Mouse (Mus musculus): Measurements from ENCODE around the gene C87436. TPM values are rescaled to one million over a fixed set of nuclear protein-coding genes. Genes with fewer than 3 reads are reported as not detected.

C87436 gene
- total and polyA plus RNA-seq, 3 experiments, result 11.6 to 18.5 TPM; not detected in 1

GRCm38 (mm10) chr6:86487358-86488148 is 49.4 kb downstream of the C87436 start (continued):
- TF ChIP-seq ZMIZ1 (IDR thresholded peaks at IDR 0.05; ENCODE audit: low read depth, low read length), result peak; percentile 86

- Histone ChIP-seq H3K27me3 (ENCODE audit: control insufficient read depth in 1 of 2, insufficient read depth in 2 of 2, low read length in 2 of 2) (no peaks in the 10 kb centered on the region), H3K79me2 (ENCODE audit: control insufficient read depth, insufficient read depth, low read length, poor library complexity) (peaks cover 4% of the 10 kb centered on the region; the same call in 1 of the 2 replicates), H3K27ac (ENCODE audit: control insufficient read depth, low read depth, low read length) (peak overlapping the region; percentile 98), H3K4me3 (ENCODE audit: control insufficient read depth in 1 of 2, insufficient read depth in 1 of 2, low read depth in 2 of 2, low read length in 2 of 2) (peak overlapping the region; percentile 51 to 68), H3K9me3 (replicated peaks; ENCODE audit: insufficient read depth, low read length) (no peaks in the 10 kb centered on the region), H3K4me1 (ENCODE audit: control insufficient read depth in 1 of 2, insufficient read depth in 2 of 2, low read length in 2 of 2) (peaks cover 6 to 10% of the 10 kb centered on the region in 2 experiments; a peak in 3 of 4 replicates), H3K9ac (ENCODE audit: control insufficient read depth, low read depth, low read length, poor library complexity, severe bottlenecking) (peak overlapping the region; percentile 88), H3K36me3 (ENCODE audit: control insufficient read depth in 1 of 2, insufficient read depth in 2 of 2, low read length in 2 of 2) (peaks cover 0 to 13% of the 10 kb centered on the region in 2 experiments; a peak in 2 of 4 replicates)
- TF ChIP-seq E2F4 (IDR thresholded peaks at IDR 0.05; ENCODE audit: borderline replicate concordance, low read depth, low read length), result no peak
- no peak for TF ChIP-seq EP300 (IDR thresholded peaks at IDR 0.05; ENCODE audit: low read depth in 1 of 2, low read length in 2 of 2)
- no peak for TF ChIP-seq ZC3H11A (IDR thresholded peaks at IDR 0.05; ENCODE audit: low read depth, low read length)
- no peak for TF ChIP-seq KAT2A (conservative IDR thresholded peaks at IDR 0.05; ENCODE audit: low read depth, low read length)
- peak; percentile 50; the same call in 1 of the 2 replicates for TF ChIP-seq POLR2AphosphoS5 (IDR thresholded peaks at IDR 0.05; ENCODE audit: borderline replicate concordance, low read depth, low read length)
- 0 out of 2 replicates have a peak, but pooled peaks have one; percentile 25 for TF ChIP-seq TCF12 (IDR thresholded peaks at IDR 0.05; ENCODE audit: low read depth, low read length)
- TF ChIP-seq POLR2A (IDR thresholded peaks at IDR 0.05; ENCODE audit: control insufficient read depth in 1 of 2, insufficient read depth in 1 of 2, low read depth in 1 of 2, low read length in 2 of 2, poor library complexity in 1 of 2), result peak in 1 of 2 experiments; percentile 16; a peak in 1 of 4 replicates
- no peak for DNase-seq (ENCODE audit: low read depth, low spot score)
Observed at GRCm38 (mm10) chr6:86488149-86488485, 49.9 kb downstream of the C87436 start.

GRCm38 (mm10) chr6:86489945-86490344 is 51.8 kb downstream of the C87436 start:
- TF ChIP-seq MAX (IDR thresholded peaks at IDR 0.05; ENCODE audit: low read length), result no peak
- no peak for TF ChIP-seq GABPA (IDR thresholded peaks at IDR 0.05; ENCODE audit: low read depth, low read length)
- no peak for TF ChIP-seq E2F4 (IDR thresholded peaks at IDR 0.05; ENCODE audit: borderline replicate concordance, low read depth, low read length)
- TF ChIP-seq NRF1 (IDR thresholded peaks at IDR 0.05; ENCODE audit: insufficient read depth, low read depth, low read length, poor library complexity, severe bottlenecking), result no peak
- no peak for TF ChIP-seq KAT2A (conservative IDR thresholded peaks at IDR 0.05; ENCODE audit: low read depth, low read length)
- no peak for TF ChIP-seq MXI1 (IDR thresholded peaks at IDR 0.05; ENCODE audit: low read depth, low read length)
- no peak for TF ChIP-seq POLR2AphosphoS2 (IDR thresholded peaks at IDR 0.05; ENCODE audit: low read length)
- TF ChIP-seq UBTF (IDR thresholded peaks at IDR 0.05; ENCODE audit: borderline replicate concordance, insufficient read depth, low read depth, low read length), result no peak
- TF ChIP-seq POLR2A (IDR thresholded peaks at IDR 0.05; ENCODE audit: control insufficient read depth in 1 of 2, insufficient read depth in 1 of 2, low read depth in 1 of 2, low read length in 2 of 2, poor library complexity in 1 of 2), result no peak
- no peak for TF ChIP-seq ZKSCAN1 (IDR thresholded peaks at IDR 0.05; ENCODE audit: low read depth, low read length)
- no peak for TF ChIP-seq POLR2AphosphoS5 (IDR thresholded peaks at IDR 0.05; ENCODE audit: borderline replicate concordance, low read depth, low read length)
- no peak for TF ChIP-seq CHD1 (IDR thresholded peaks at IDR 0.05; ENCODE audit: low read depth, low read length)
- no peak for TF ChIP-seq HCFC1 (IDR thresholded peaks at IDR 0.05; ENCODE audit: low read depth, low read length)
- no peak for TF ChIP-seq ZMIZ1 (IDR thresholded peaks at IDR 0.05; ENCODE audit: low read depth, low read length)
- Histone ChIP-seq H3K27me3 (ENCODE audit: control insufficient read depth in 1 of 2, insufficient read depth in 2 of 2, low read length in 2 of 2) (no peaks in the 10 kb centered on the region), H3K27ac (ENCODE audit: control insufficient read depth, low read depth, low read length) (no peak overlapping the region), H3K4me1 (ENCODE audit: control insufficient read depth in 1 of 2, insufficient read depth in 2 of 2, low read length in 2 of 2) (peaks cover 6 to 18% of the 10 kb centered on the region in 2 experiments; a peak in 3 of 4 replicates), H3K9ac (ENCODE audit: control insufficient read depth, low read depth, low read length, poor library complexity, severe bottlenecking) (no peak overlapping the region), H3K36me3 (ENCODE audit: control insufficient read depth in 1 of 2, insufficient read depth in 2 of 2, low read length in 2 of 2) (peaks cover 0 to 20% of the 10 kb centered on the region in 2 experiments; a peak in 2 of 4 replicates), H3K4me3 (ENCODE audit: control insufficient read depth in 1 of 2, insufficient read depth in 1 of 2, low read depth in 2 of 2, low read length in 2 of 2) (no peak overlapping the region), H3K9me3 (replicated peaks; ENCODE audit: insufficient read depth, low read length) (no peaks in the 10 kb centered on the region), H3K79me2 (ENCODE audit: control insufficient read depth, insufficient read depth, low read length, poor library complexity) (peaks cover 4% of the 10 kb centered on the region; the same call in 1 of the 2 replicates)
- peak; percentile 66 for DNase-seq (ENCODE audit: low read depth, low spot score)

Measured in MEL (cell line).